Mouse (Mus musculus) kidney, adult 2 months (tissue): ENCODE measurements around the gene Dus1l.

Experiments used
- CTCF ChIP-seq: fragments of 200-500 bp; conservative IDR thresholded peaks from 2 replicates; pipeline ENCODE4 v1.5.1; 2011; ENCODE audit warnings: low read depth, mild to moderate bottlenecking, control low read depth, low read length, moderate library complexity, mixed read lengths; ENCODE audit not compliant: insufficient read depth, insufficient read length
- POLR2A ChIP-seq: fragments of 200-500 bp; IDR thresholded peaks from one replicate; pipeline ENCODE4 v1.6.1; 2011; ENCODE audit warnings: low read depth, low read length, control low read depth

DNA sequence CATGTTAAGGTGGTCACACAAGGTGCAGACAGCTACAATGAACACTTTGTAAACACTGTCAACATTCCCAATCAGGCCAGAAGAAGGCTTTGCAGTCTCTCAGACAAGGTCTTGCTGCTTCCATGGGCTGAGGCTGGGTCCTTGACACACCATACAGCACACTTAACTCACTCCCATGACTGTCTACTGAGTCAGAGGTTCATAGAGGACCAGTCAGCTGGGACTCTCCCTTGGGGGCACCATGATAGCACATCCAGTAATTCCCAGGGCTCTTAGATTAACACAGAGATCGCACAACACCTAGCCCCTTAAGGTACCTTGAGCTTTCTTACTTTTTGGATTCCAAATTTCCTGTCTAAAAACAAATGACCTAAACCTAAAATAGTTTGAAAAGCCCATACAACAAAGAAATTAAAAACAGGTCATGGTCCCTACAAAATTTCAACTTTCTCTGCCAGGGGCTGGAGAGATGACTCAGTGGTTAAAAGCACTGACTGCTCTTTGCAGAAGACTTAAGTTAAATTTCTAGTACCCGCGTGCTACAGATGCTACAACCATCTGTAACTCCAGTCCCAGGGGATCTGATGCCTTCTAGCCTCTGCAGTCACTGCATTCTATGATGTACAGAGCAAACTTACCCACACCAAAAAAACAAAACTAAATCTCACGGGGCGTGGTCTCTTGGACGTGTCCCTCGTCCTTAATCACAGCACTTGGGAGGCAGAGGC, 22.6 kb downstream of the Dus1l start:
- TF ChIP-seq CTCF (no peak), POLR2A (no peak)
